Mouse (Mus musculus): ENCODE results near the gene Stk40. TPM values are rescaled to one million over a fixed set of nuclear protein-coding genes. Genes with fewer than 3 reads are reported as not detected.

Gene Stk40
- polyA plus RNA-seq, 1 experiment = 14.0 TPM

- H3K4me3 ChIP-seq (replicated peaks; ENCODE audit: control insufficient read depth, low read depth, low read length) = no peak overlapping the region
- H3K4me1 ChIP-seq (ENCODE audit: control insufficient read depth, insufficient read depth, low read length) = peaks cover 7% of the 10 kb centered on the region; the same call in 1 of the 2 replicates
- TF ChIP-seq CTCF (IDR thresholded peaks at IDR 0.05; ENCODE audit: control insufficient read depth, insufficient read depth, low read length) = no peak
- TF ChIP-seq POLR2A (IDR thresholded peaks at IDR 0.05; ENCODE audit: borderline replicate concordance, control insufficient read depth, low read depth, low read length) = no peak
- H3K27ac ChIP-seq (ENCODE audit: control insufficient read depth, insufficient read depth, low read depth, low read length, poor library complexity) = no peak overlapping the region
- 76% methylated on average over 4 of the region's 4 CpGs for WGBS
Measured at GRCm38 (mm10) chr4:126113243-126113642, 9.5 kb downstream of the Stk40 start.

GRCm38 (mm10) chr4:126113943-126114342 is 10.2 kb downstream of the Stk40 start:
- Histone ChIP-seq H3K4me1 (ENCODE audit: control insufficient read depth, insufficient read depth, low read length) (peaks cover 7% of the 10 kb centered on the region; the same call in 1 of the 2 replicates), H3K4me3 (replicated peaks; ENCODE audit: control insufficient read depth, low read depth, low read length) (no peak overlapping the region), H3K27ac (ENCODE audit: control insufficient read depth, insufficient read depth, low read depth, low read length, poor library complexity) (no peak overlapping the region)
- TF ChIP-seq CTCF (IDR thresholded peaks at IDR 0.05; ENCODE audit: control insufficient read depth, insufficient read depth, low read length) (peak; percentile 79), POLR2A (IDR thresholded peaks at IDR 0.05; ENCODE audit: borderline replicate concordance, control insufficient read depth, low read depth, low read length) (no peak)
- 7% methylated on average over 6 of the region's 6 CpGs for WGBS

- no peak overlapping the region for H3K27ac ChIP-seq (ENCODE audit: control insufficient read depth, insufficient read depth, low read depth, low read length, poor library complexity)
- WGBS = 89% methylated on average over 9 of the region's 9 CpGs
- no peak overlapping the region for H3K4me3 ChIP-seq (replicated peaks; ENCODE audit: control insufficient read depth, low read depth, low read length)
- no peaks in the 10 kb centered on the region; the same call in 1 of the 2 replicates for H3K4me1 ChIP-seq (ENCODE audit: control insufficient read depth, insufficient read depth, low read length)
- TF ChIP-seq POLR2A (IDR thresholded peaks at IDR 0.05; ENCODE audit: borderline replicate concordance, control insufficient read depth, low read depth, low read length) (no peak), CTCF (IDR thresholded peaks at IDR 0.05; ENCODE audit: control insufficient read depth, insufficient read depth, low read length) (no peak)
Measured at GRCm38 (mm10) chr4:126115411-126115810, 11.7 kb downstream of the Stk40 start.

- WGBS = 73% methylated on average over 6 of the region's 6 CpGs
- no peak overlapping the region for H3K27ac ChIP-seq (ENCODE audit: control insufficient read depth, insufficient read depth, low read depth, low read length, poor library complexity)
- no peak overlapping the region for H3K4me3 ChIP-seq (replicated peaks; ENCODE audit: control insufficient read depth, low read depth, low read length)
- no peak for TF ChIP-seq CTCF (IDR thresholded peaks at IDR 0.05; ENCODE audit: control insufficient read depth, insufficient read depth, low read length)
- no peak for TF ChIP-seq POLR2A (IDR thresholded peaks at IDR 0.05; ENCODE audit: borderline replicate concordance, control insufficient read depth, low read depth, low read length)
- H3K4me1 ChIP-seq (ENCODE audit: control insufficient read depth, insufficient read depth, low read length) = no peaks in the 10 kb centered on the region; the same call in 1 of the 2 replicates
Measured at GRCm38 (mm10) chr4:126115871-126116521, 12.2 kb downstream of the Stk40 start.

- Histone ChIP-seq H3K4me3 (replicated peaks; ENCODE audit: control insufficient read depth, low read depth, low read length) (no peak overlapping the region), H3K27ac (ENCODE audit: control insufficient read depth, insufficient read depth, low read depth, low read length, poor library complexity) (no peak overlapping the region), H3K4me1 (ENCODE audit: control insufficient read depth, insufficient read depth, low read length) (no peaks in the 10 kb centered on the region; the same call in 1 of the 2 replicates)
- TF ChIP-seq CTCF (IDR thresholded peaks at IDR 0.05; ENCODE audit: control insufficient read depth, insufficient read depth, low read length) (no peak), POLR2A (IDR thresholded peaks at IDR 0.05; ENCODE audit: borderline replicate concordance, control insufficient read depth, low read depth, low read length) (no peak)
- WGBS = 83% methylated on average over 8 of the region's 8 CpGs
Measured at GRCm38 (mm10) chr4:126117116-126117515, 13.4 kb downstream of the Stk40 start.

- Histone ChIP-seq H3K4me1 (ENCODE audit: control insufficient read depth, insufficient read depth, low read length) (no peaks in the 10 kb centered on the region; the same call in 1 of the 2 replicates), H3K4me3 (replicated peaks; ENCODE audit: control insufficient read depth, low read depth, low read length) (no peak overlapping the region), H3K27ac (ENCODE audit: control insufficient read depth, insufficient read depth, low read depth, low read length, poor library complexity) (no peak overlapping the region)
- WGBS = 91% methylated on average over 4 of the region's 4 CpGs
- no peak for TF ChIP-seq POLR2A (IDR thresholded peaks at IDR 0.05; ENCODE audit: borderline replicate concordance, control insufficient read depth, low read depth, low read length)
- TF ChIP-seq CTCF (IDR thresholded peaks at IDR 0.05; ENCODE audit: control insufficient read depth, insufficient read depth, low read length) = no peak
Measured at GRCm38 (mm10) chr4:126118651-126119050, 14.9 kb downstream of the Stk40 start.

- no peaks in the 10 kb centered on the region; the same call in 1 of the 2 replicates for H3K4me1 ChIP-seq (ENCODE audit: control insufficient read depth, insufficient read depth, low read length)
- no peak overlapping the region for H3K27ac ChIP-seq (ENCODE audit: control insufficient read depth, insufficient read depth, low read depth, low read length, poor library complexity)
- no peak overlapping the region for H3K4me3 ChIP-seq (replicated peaks; ENCODE audit: control insufficient read depth, low read depth, low read length)
- 74% methylated on average over 1 of the region's 1 CpGs for WGBS
- TF ChIP-seq CTCF (IDR thresholded peaks at IDR 0.05; ENCODE audit: control insufficient read depth, insufficient read depth, low read length) = no peak
- TF ChIP-seq POLR2A (IDR thresholded peaks at IDR 0.05; ENCODE audit: borderline replicate concordance, control insufficient read depth, low read depth, low read length) = no peak
Measured at GRCm38 (mm10) chr4:126119051-126119450, 15.3 kb downstream of the Stk40 start.

GRCm38 (mm10) chr4:126120052-126120451 is 16.3 kb downstream of the Stk40 start:
- no peak overlapping the region for H3K27ac ChIP-seq (ENCODE audit: control insufficient read depth, insufficient read depth, low read depth, low read length, poor library complexity)
- no peaks in the 10 kb centered on the region; the same call in 1 of the 2 replicates for H3K4me1 ChIP-seq (ENCODE audit: control insufficient read depth, insufficient read depth, low read length)
- TF ChIP-seq POLR2A (IDR thresholded peaks at IDR 0.05; ENCODE audit: borderline replicate concordance, control insufficient read depth, low read depth, low read length) (no peak), CTCF (IDR thresholded peaks at IDR 0.05; ENCODE audit: control insufficient read depth, insufficient read depth, low read length) (no peak)
- 76% methylated on average over 5 of the region's 5 CpGs for WGBS
- no peak overlapping the region for H3K4me3 ChIP-seq (replicated peaks; ENCODE audit: control insufficient read depth, low read depth, low read length)
